Comparison of ENCODE assay signal across 8 mouse cellular contexts in genomic region chr19:45310291-45310881, GRCm38 (mm10). TPM values are rescaled to one million over a fixed set of nuclear protein-coding genes. Genes with fewer than 3 reads are reported as not detected.
DNase-seq lines count a peak whose midpoint lies in the region; ATAC-seq lines count a peak whose summit lies in the region.

No protein-coding gene starts in this region.

- WGBS in lung, embryonic 15.5 days, result 45% methylated on average over 5 of the region's 5 CpGs
- 39% methylated on average over 5 of the region's 5 CpGs for WGBS in embryonic facial prominence, embryonic 13.5 days
- WGBS in limb, embryonic 11.5 days, result 46% methylated on average over 5 of the region's 5 CpGs
- 41% methylated on average over 5 of the region's 5 CpGs for WGBS in stomach, embryonic 14.5 days

- H3K4me1 ChIP-seq in lung, embryonic 15.5 days, result 0 out of 2 replicates have a peak, but pooled peaks cover 3% of the 10 kb centered on the region
- peaks cover 31% of the 10 kb centered on the region for H3K4me1 ChIP-seq in embryonic facial prominence, embryonic 13.5 days
- H3K4me1 ChIP-seq in limb, embryonic 11.5 days (ENCODE audit: control insufficient read depth, insufficient read depth, low read length), result peaks cover 14% of the 10 kb centered on the region
- H3K4me1 ChIP-seq in stomach, embryonic 14.5 days (ENCODE audit: control insufficient read depth, insufficient read depth, low read length), result peaks cover 27% of the 10 kb centered on the region

- no peaks in the 10 kb centered on the region for H3K36me3 ChIP-seq in lung, embryonic 15.5 days
- no peaks in the 10 kb centered on the region for H3K36me3 ChIP-seq in embryonic facial prominence, embryonic 13.5 days
- no peaks in the 10 kb centered on the region for H3K36me3 ChIP-seq in limb, embryonic 11.5 days (ENCODE audit: control insufficient read depth, insufficient read depth, low read length)
- no peaks in the 10 kb centered on the region for H3K36me3 ChIP-seq in stomach, embryonic 14.5 days (ENCODE audit: control insufficient read depth, insufficient read depth, low read length)

- H3K9ac ChIP-seq in lung, embryonic 15.5 days, result peak overlapping the region; percentile 31; the same call in 1 of the 2 replicates
- H3K9ac ChIP-seq in embryonic facial prominence, embryonic 13.5 days, result peak overlapping the region; percentile 41; the same call in 1 of the 2 replicates
- H3K9ac ChIP-seq in limb, embryonic 11.5 days (ENCODE audit: low read length), result no peak overlapping the region
- H3K9ac ChIP-seq in stomach, embryonic 14.5 days (replicated peaks; ENCODE audit: low read depth, low read length), result no peak overlapping the region

- ATAC-seq in lung, embryonic 15.5 days (ENCODE audit: borderline replicate concordance, extremely low read depth, low FRiP score, low TSS enrichment), result peak; percentile 28; the same call in 1 of the 2 replicates
- no peak for ATAC-seq in embryonic facial prominence, embryonic 13.5 days (ENCODE audit: insufficient number of reproducible peaks, insufficient read depth, low FRiP score, low TSS enrichment, low read depth)
- no peak for ATAC-seq in limb, embryonic 11.5 days (ENCODE audit: insufficient number of reproducible peaks, low FRiP score, low TSS enrichment, low read depth)
- ATAC-seq in stomach, embryonic 14.5 days (ENCODE audit: insufficient number of reproducible peaks, insufficient read depth, low FRiP score, low read depth), result no peak

- H3K27ac ChIP-seq in lung, embryonic 15.5 days, result no peak overlapping the region
- H3K27ac ChIP-seq in embryonic facial prominence, embryonic 13.5 days, result no peak overlapping the region
- no peak overlapping the region for H3K27ac ChIP-seq in limb, embryonic 11.5 days (replicated peaks; ENCODE audit: low read depth, low read length)
- H3K27ac ChIP-seq in stomach, embryonic 14.5 days (ENCODE audit: low read length), result 0 out of 2 replicates have a peak overlapping the region, but pooled peaks have one; percentile 12

- H3K27me3 ChIP-seq in lung, embryonic 15.5 days, result peaks cover 21% of the 10 kb centered on the region
- peaks cover 59% of the 10 kb centered on the region for H3K27me3 ChIP-seq in embryonic facial prominence, embryonic 13.5 days
- peaks cover 18% of the 10 kb centered on the region; the same call in 1 of the 2 replicates for H3K27me3 ChIP-seq in limb, embryonic 11.5 days (ENCODE audit: control insufficient read depth, insufficient read depth, low read length)
- no peaks in the 10 kb centered on the region for H3K27me3 ChIP-seq in stomach, embryonic 14.5 days (ENCODE audit: control insufficient read depth, insufficient read depth, low read length)

- peak overlapping the region; percentile 56 for H3K4me2 ChIP-seq in lung, embryonic 15.5 days
- peak overlapping the region; percentile 57 for H3K4me2 ChIP-seq in embryonic facial prominence, embryonic 13.5 days
- H3K4me2 ChIP-seq in limb, embryonic 11.5 days (ENCODE audit: low read depth, severe bottlenecking), result peak overlapping the region; percentile 47
- peak overlapping the region; percentile 36 for H3K4me2 ChIP-seq in stomach, embryonic 14.5 days (replicated peaks; ENCODE audit: low read depth, low read length)

- no peak for DNase-seq in lung, postnatal 36 days
- no peak for DNase-seq in limb, embryonic 11.5 days (ENCODE audit: low spot score)
- no peak for DNase-seq in thymus, postnatal 25 days
- no peak for DNase-seq in cerebellum, postnatal 25 days
- DNase-seq in kidney, adult 8-10 months, result no peak

- H3K4me3 ChIP-seq in lung, embryonic 15.5 days, result peak overlapping the region; percentile 25
- H3K4me3 ChIP-seq in embryonic facial prominence, embryonic 13.5 days, result peak overlapping the region; percentile 27
- H3K4me3 ChIP-seq in limb, embryonic 11.5 days (ENCODE audit: low read depth, low read length), result peak overlapping the region; percentile 5; the same call in 1 of the 2 replicates
- 0 out of 2 replicates have a peak overlapping the region, but pooled peaks have one; percentile 1 for H3K4me3 ChIP-seq in stomach, embryonic 14.5 days (ENCODE audit: low read depth, low read length)

- H3K9me3 ChIP-seq in lung, embryonic 15.5 days, result no peaks in the 10 kb centered on the region
- H3K9me3 ChIP-seq in embryonic facial prominence, embryonic 13.5 days, result no peaks in the 10 kb centered on the region
- H3K9me3 ChIP-seq in limb, embryonic 11.5 days (ENCODE audit: control insufficient read depth, low read length), result no peaks in the 10 kb centered on the region
- H3K9me3 ChIP-seq in stomach, embryonic 14.5 days (ENCODE audit: control insufficient read depth, low read depth, low read length), result no peaks in the 10 kb centered on the region

RNA-seq across cellular contexts. Expression of gene Btrc, which starts 53.1 kb away (rescaled TPM):
- polyA plus RNA-seq in lung, embryonic 15.5 days (2015; fragmentation: Nextera tagmentation; extraction: Ambion mirVana), result 36.1 and 37.4 TPM in 2 replicates
- polyA plus RNA-seq in embryonic facial prominence, embryonic 13.5 days (2015; fragmentation: Nextera tagmentation; extraction: Ambion mirVana), result 48.1 and 54.7 TPM in 2 replicates
- 52.4 and 56.1 TPM in 2 replicates for polyA plus RNA-seq in limb, embryonic 11.5 days (2014; fragmentation: Nextera tagmentation; extraction: Ambion mirVana)
- polyA plus RNA-seq in stomach, embryonic 14.5 days (2014; fragmentation: Nextera tagmentation; extraction: Ambion mirVana), result 46.3 and 52.1 TPM in 2 replicates

Comparison
In these comparisons a context has a peak if more than half of its experiments do, and no peak if none do; other contexts are left out.
1. H3K9ac ChIP-seq: peak in lung, embryonic 15.5 days (single experiment) and embryonic facial prominence, embryonic 13.5 days (single experiment); none in limb, embryonic 11.5 days (single experiment) and stomach, embryonic 14.5 days (single experiment).
2. Peak in every context shown above with its lines, with median percentiles within 50 percentile points of each other: H3K4me2 ChIP-seq and H3K4me3 ChIP-seq.